Mouse (Mus musculus) brain, embryonic 14.5 days (tissue): ENCODE measurements around the gene Ccdc15.

Experiments
- CTCF ChIP-seq: fragments of 200-500 bp; IDR thresholded peaks from 2 replicates; pipeline ENCODE4 v1.5.1; 2012; ENCODE audit warnings: inconsistent platforms, mild to moderate bottlenecking, moderate library complexity, borderline replicate concordance; ENCODE audit not compliant: insufficient read depth, insufficient read length; ENCODE audit errors: extremely low read depth
- POLR2A ChIP-seq: fragments of 200-500 bp; IDR thresholded peaks from 2 replicates; pipeline ENCODE4 v1.6.1; 2012; ENCODE audit warnings: mild to moderate bottlenecking, inconsistent platforms, borderline replicate concordance; ENCODE audit not compliant: poor library complexity, insufficient read depth, insufficient read length, severe bottlenecking; ENCODE audit errors: extremely low read depth

GRCm38 (mm10) chr9:37359331-37360220, 11.3 kb upstream of the Ccdc15 start:
- no peak for TF ChIP-seq CTCF
- no peak for TF ChIP-seq POLR2A
